Mouse (Mus musculus) intestine, postnatal 0 days (tissue): ENCODE results near the gene Kctd6. TPM values are rescaled to one million over a fixed set of nuclear protein-coding genes. Genes with fewer than 3 reads are reported as not detected.

Experiments used
- ATAC-seq: fragments of 200-750 bp; cut with Nextera tagmentation; 2 replicates; pipeline ENCODE4 v1.8.0; 2017; ENCODE audit warnings: mild to moderate bottlenecking, moderate TSS enrichment, moderate library complexity
- H3K27ac ChIP-seq: fragments of 300-500 bp; sonication (generic); 2 replicates; pipeline ENCODE4 v1.5.1; 2014; ENCODE audit warnings: mild to moderate bottlenecking, low read depth, low read length, moderate library complexity
- H3K27me3 ChIP-seq: fragments of 300-500 bp; sonication (generic); replicated peaks from 2 replicates; pipeline ENCODE4 v1.6.1; 2014; ENCODE audit warnings: low read length, mixed read lengths; ENCODE audit not compliant: control insufficient read depth, insufficient read depth
- H3K36me3 ChIP-seq: fragments of 300-500 bp; sonication (generic); 2 replicates; pipeline ENCODE4 v1.6.1; 2014; ENCODE audit warnings: mild to moderate bottlenecking, moderate library complexity; ENCODE audit not compliant: control insufficient read depth, insufficient read depth
- H3K4me1 ChIP-seq: fragments of 300-500 bp; sonication (generic); replicated peaks from 2 replicates; pipeline ENCODE4 v1.6.1; 2014; ENCODE audit warnings: antibody characterized with exemption, low read length, mixed read lengths; ENCODE audit not compliant: control insufficient read depth, insufficient read depth
- H3K4me2 ChIP-seq: fragments of 300-500 bp; sonication (generic); replicated peaks from 2 replicates; pipeline ENCODE4 v1.6.1; 2014; ENCODE audit warnings: low read depth, mild to moderate bottlenecking, moderate library complexity
- H3K4me3 ChIP-seq: fragments of 300-500 bp; sonication (generic); 2 replicates; pipeline ENCODE4 v1.5.1; 2014; ENCODE audit warnings: low read depth, low read length
- H3K9ac ChIP-seq: fragments of 300-500 bp; sonication (generic); 2 replicates; pipeline ENCODE4 v1.6.1; 2014; ENCODE audit warnings: mild to moderate bottlenecking, low read depth, low read length
- H3K9me3 ChIP-seq: fragments of 300-500 bp; sonication (generic); 2 replicates; pipeline ENCODE4 v1.6.1; 2016; ENCODE audit warnings: mixed run types; ENCODE audit not compliant: control insufficient read depth
- CTCF ChIP-seq: sonication (generic); IDR thresholded peaks from 2 replicates; pipeline ENCODE4 v1.5.1; 2016; ENCODE audit warnings: low read depth, mild to moderate bottlenecking, control low read depth, antibody characterized with exemption, moderate library complexity
- WGBS: fragments of 180-500 bp; shearing (Covaris S2); extraction: QIAGEN DNeasy Blood & Tissue Kit; methylation state at CpG from one replicate; pipeline ENCODE4 v1.1.7; 2014; 5-methylcytosine and 5-hydroxymethylcytosine counted together
- polyA plus RNA-seq: library from polyadenylated mRNA; unstranded; fragments of >200 nt; fragmentation: Nextera tagmentation; extraction: Ambion mirVana; gene quantifications from 2 replicates; pipeline ENCODE4 v1.2.1, GENCODE M21; 2015

Kctd6 gene
- polyA plus RNA-seq, 1 experiment from 2014 or later, result 18.8 TPM

DNA sequence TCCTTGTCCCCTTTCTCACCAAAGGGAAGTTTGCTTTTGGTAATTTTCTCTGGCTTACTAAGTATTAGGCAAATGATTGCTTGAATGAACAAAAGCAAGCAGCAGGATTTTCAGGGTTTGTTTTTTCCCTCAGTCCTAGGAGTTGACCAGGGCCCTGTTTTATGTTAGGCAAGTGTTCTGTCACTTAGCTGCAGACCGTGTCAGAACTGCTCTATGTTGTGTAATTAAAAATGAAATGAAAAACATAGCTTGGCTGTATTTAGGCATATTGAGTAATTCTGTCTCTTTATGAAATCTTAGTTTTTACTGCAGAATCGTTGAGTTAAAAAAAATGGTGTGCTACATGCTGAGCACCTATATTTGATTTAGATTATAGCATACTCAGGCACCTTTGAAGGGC is 10.9 kb downstream of the Kctd6 start:
- Histone ChIP-seq H3K27me3 (no peaks in the 10 kb centered on the region), H3K36me3 (peaks cover 14% of the 10 kb centered on the region; the same call in 1 of the 2 replicates), H3K27ac (no peak overlapping the region), H3K9me3 (no peaks in the 10 kb centered on the region), H3K9ac (no peak overlapping the region), H3K4me3 (no peak overlapping the region), H3K4me2 (no peak overlapping the region), H3K4me1 (no peaks in the 10 kb centered on the region)
- no peak for TF ChIP-seq CTCF
- WGBS, result 72% methylated on average over 2 of the region's 2 CpGs
- no peak for ATAC-seq

DNA sequence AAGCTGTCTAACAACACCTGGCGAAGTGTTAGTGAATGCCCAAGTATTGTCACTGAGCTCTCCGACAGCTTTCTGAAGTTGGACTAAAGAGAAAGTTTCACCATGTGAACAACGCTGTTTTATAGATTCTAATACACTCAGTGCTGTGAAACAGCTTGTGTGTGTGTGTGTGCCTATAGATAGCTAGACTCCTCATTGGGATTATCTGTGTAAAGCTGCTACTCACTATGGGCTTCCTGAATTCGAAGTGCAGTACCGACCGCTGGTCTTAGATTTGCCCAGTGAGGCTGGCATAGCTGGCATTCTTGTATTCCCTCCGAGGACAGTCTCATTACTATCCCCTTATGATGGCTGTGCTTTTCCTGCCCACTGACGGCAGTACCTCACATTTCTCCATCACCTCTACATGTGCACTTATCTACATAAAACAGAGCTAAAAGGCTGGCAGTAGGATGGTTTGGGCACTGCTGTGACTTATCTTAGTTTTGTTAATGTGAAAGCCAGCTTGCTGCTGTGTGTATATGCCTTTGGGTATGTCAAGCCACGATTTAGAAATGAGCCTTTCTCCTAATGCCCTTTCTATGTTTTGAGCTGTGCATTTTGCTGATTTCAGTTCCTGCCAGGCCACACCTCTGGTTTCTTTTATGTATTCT is 15.6 kb downstream of the Kctd6 start:
- Histone ChIP-seq H3K9me3 (no peaks in the 10 kb centered on the region), H3K36me3 (no peaks in the 10 kb centered on the region), H3K9ac (no peak overlapping the region), H3K4me1 (no peaks in the 10 kb centered on the region), H3K4me2 (no peak overlapping the region), H3K27ac (no peak overlapping the region), H3K4me3 (no peak overlapping the region), H3K27me3 (no peaks in the 10 kb centered on the region)
- no peak for ATAC-seq
- TF ChIP-seq CTCF, result no peak
- WGBS, result 80% methylated on average over 9 of the region's 9 CpGs

DNA sequence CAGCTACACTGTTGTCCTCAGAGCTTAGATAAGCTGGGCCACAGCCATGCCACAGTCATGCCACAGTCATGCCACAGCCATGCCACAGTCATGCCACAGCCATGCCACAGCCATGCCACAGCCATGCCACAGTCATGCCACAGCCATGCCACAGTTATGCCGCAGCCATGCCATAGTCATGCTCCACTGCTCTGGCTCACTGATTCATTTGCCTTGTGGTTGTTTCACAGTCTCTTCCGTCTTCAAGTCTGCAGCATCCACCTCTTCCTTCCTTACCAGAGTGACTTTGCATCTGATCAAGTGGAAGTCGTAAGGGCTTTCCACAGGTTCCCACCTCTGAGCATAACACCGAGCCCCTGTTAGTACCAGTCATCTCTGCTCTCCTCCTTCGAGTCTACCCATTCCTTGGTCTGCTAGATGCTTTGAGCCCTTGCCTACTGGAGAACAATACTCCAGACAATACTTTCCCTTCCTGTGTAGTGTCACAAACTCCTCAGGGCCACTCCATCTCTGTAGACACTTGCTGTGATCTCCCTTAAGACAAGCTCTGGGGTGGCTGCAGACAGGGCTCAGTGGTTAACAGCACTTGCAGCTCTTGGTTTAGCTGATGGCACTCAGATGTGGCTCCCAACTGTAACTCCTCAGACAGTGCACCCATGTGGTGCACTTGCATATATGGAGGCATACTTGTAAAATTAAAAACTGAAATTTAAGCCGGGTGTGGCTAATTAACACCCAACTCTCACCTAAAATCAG is 18.4 kb downstream of the Kctd6 start:
- Histone ChIP-seq H3K4me3 (no peak overlapping the region), H3K27ac (no peak overlapping the region), H3K27me3 (no peaks in the 10 kb centered on the region), H3K4me1 (no peaks in the 10 kb centered on the region), H3K36me3 (no peaks in the 10 kb centered on the region), H3K4me2 (no peak overlapping the region), H3K9ac (no peak overlapping the region), H3K9me3 (no peaks in the 10 kb centered on the region)
- no peak for TF ChIP-seq CTCF
- ATAC-seq, result no peak
- WGBS, result 84% methylated on average over 6 of the region's 6 CpGs

- no peak overlapping the region for H3K9ac ChIP-seq
- H3K27me3 ChIP-seq, result no peaks in the 10 kb centered on the region
- WGBS, result 64% methylated on average over 1 of the region's 1 CpGs
- TF ChIP-seq CTCF, result no peak
- no peaks in the 10 kb centered on the region for H3K4me1 ChIP-seq
- no peak overlapping the region for H3K4me3 ChIP-seq
- H3K4me2 ChIP-seq, result no peak overlapping the region
- no peak for ATAC-seq
- no peaks in the 10 kb centered on the region for H3K36me3 ChIP-seq
- H3K27ac ChIP-seq, result no peak overlapping the region
- no peaks in the 10 kb centered on the region for H3K9me3 ChIP-seq
Observed at GRCm38 (mm10) chr14:8233252-8233651, 19.3 kb downstream of the Kctd6 start.

- H3K4me3 ChIP-seq, result no peak overlapping the region
- H3K4me2 ChIP-seq, result no peak overlapping the region
- TF ChIP-seq CTCF, result no peak
- no peaks in the 10 kb centered on the region for H3K36me3 ChIP-seq
- H3K4me1 ChIP-seq, result peaks cover 2% of the 10 kb centered on the region; the same call in 1 of the 2 replicates
- no peaks in the 10 kb centered on the region for H3K27me3 ChIP-seq
- no peak overlapping the region for H3K27ac ChIP-seq
- ATAC-seq, result no peak
- H3K9ac ChIP-seq, result no peak overlapping the region
- no peaks in the 10 kb centered on the region for H3K9me3 ChIP-seq
Observed at GRCm38 (mm10) chr14:8241816-8242215, 27.9 kb downstream of the Kctd6 start.

DNA sequence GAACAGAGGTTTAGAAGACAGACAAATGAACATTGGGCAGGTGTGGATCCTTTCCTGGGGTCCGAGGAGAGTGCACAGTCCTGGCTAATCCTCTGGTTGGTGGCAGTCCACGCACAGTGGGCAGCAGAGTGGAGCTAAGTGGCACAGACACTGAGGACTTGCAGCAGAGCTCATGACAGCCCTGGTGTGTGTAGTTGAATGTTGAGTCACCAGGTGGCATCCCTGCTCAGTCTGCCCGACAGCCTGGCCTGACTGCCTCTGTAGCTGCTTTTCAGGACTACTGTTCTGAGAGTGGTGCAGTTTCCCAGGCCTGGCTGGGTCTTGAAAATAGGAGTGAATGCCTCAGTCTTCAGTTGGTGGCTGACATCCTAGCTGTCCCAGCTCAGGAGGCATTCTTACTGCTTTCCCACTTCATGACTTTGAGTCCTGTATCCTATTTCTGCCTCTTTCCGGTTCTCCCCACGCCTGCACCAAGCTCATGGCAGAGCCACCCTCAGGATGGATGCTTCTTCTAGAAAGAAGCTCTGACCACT is 28.5 kb downstream of the Kctd6 start:
- Histone ChIP-seq H3K9ac (no peak overlapping the region), H3K9me3 (no peaks in the 10 kb centered on the region), H3K4me1 (peaks cover 2% of the 10 kb centered on the region; the same call in 1 of the 2 replicates), H3K4me2 (no peak overlapping the region), H3K27ac (0 out of 2 replicates have a peak overlapping the region, but pooled peaks have one; percentile 15), H3K4me3 (no peak overlapping the region), H3K27me3 (no peaks in the 10 kb centered on the region), H3K36me3 (no peaks in the 10 kb centered on the region)
- WGBS, result 68% methylated on average over 5 of the region's 5 CpGs
- peak; percentile 83 for TF ChIP-seq CTCF
- 0 out of 2 replicates have a peak, but pooled peaks have one; percentile 38 for ATAC-seq
